Mouse (Mus musculus): Measurements from ENCODE around the gene Auh. TPM values are rescaled to one million over a fixed set of nuclear protein-coding genes. Genes with fewer than 3 reads are reported as not detected.

Gene Auh
- polyA plus RNA-seq, 1 experiment from 2014 or later, result 44.3 TPM

GRCm38 (mm10) chr13:52831037-52831757 is 98.3 kb downstream of the Auh start:
- ATAC-seq (ENCODE audit: low FRiP score), result no peak
- Histone ChIP-seq H3K4me1 (replicated peaks; ENCODE audit: control insufficient read depth, insufficient read depth, low read length) (no peaks in the 10 kb centered on the region), H3K27me3 (ENCODE audit: control insufficient read depth, insufficient read depth, low read length) (no peaks in the 10 kb centered on the region), H3K4me2 (replicated peaks; ENCODE audit: low read depth, low read length) (no peak overlapping the region), H3K9ac (ENCODE audit: low read depth, low read length) (no peak overlapping the region), H3K9me3 (ENCODE audit: control insufficient read depth, low read length) (no peaks in the 10 kb centered on the region), H3K4me3 (ENCODE audit: low read depth, low read length) (no peak overlapping the region), H3K27ac (ENCODE audit: low read depth, low read length) (no peak overlapping the region), H3K36me3 (ENCODE audit: control insufficient read depth, insufficient read depth, low read length) (no peaks in the 10 kb centered on the region)
- DNase-seq (ENCODE audit: low spot score), result no peak
- WGBS, result 90% methylated on average over 13 of the region's 13 CpGs

- H3K36me3 ChIP-seq (ENCODE audit: control insufficient read depth, insufficient read depth, low read length), result no peaks in the 10 kb centered on the region
- no peak overlapping the region for H3K4me3 ChIP-seq (ENCODE audit: low read depth, low read length)
- no peaks in the 10 kb centered on the region for H3K9me3 ChIP-seq (ENCODE audit: control insufficient read depth, low read length)
- DNase-seq (ENCODE audit: low spot score) (no peak), ATAC-seq (ENCODE audit: low FRiP score) (no peak)
- H3K4me1 ChIP-seq (replicated peaks; ENCODE audit: control insufficient read depth, insufficient read depth, low read length), result no peaks in the 10 kb centered on the region
- no peaks in the 10 kb centered on the region for H3K27me3 ChIP-seq (ENCODE audit: control insufficient read depth, insufficient read depth, low read length)
- WGBS, result 79% methylated on average over 11 of the region's 12 CpGs
- H3K9ac ChIP-seq (ENCODE audit: low read depth, low read length), result no peak overlapping the region
- no peak overlapping the region for H3K27ac ChIP-seq (ENCODE audit: low read depth, low read length)
- H3K4me2 ChIP-seq (replicated peaks; ENCODE audit: low read depth, low read length), result no peak overlapping the region
Observed at GRCm38 (mm10) chr13:52828946-52829523, 100.4 kb downstream of the Auh start.

- ATAC-seq (ENCODE audit: low FRiP score), result no peak
- H3K4me3 ChIP-seq (ENCODE audit: low read depth, low read length), result no peak overlapping the region
- H3K27ac ChIP-seq (ENCODE audit: low read depth, low read length), result no peak overlapping the region
- H3K9ac ChIP-seq (ENCODE audit: low read depth, low read length), result no peak overlapping the region
- no peak for DNase-seq (ENCODE audit: low spot score)
- H3K36me3 ChIP-seq (ENCODE audit: control insufficient read depth, insufficient read depth, low read length), result no peaks in the 10 kb centered on the region
- H3K9me3 ChIP-seq (ENCODE audit: control insufficient read depth, low read length), result no peaks in the 10 kb centered on the region
- no peaks in the 10 kb centered on the region for H3K27me3 ChIP-seq (ENCODE audit: control insufficient read depth, insufficient read depth, low read length)
- 59% methylated on average over 2 of the region's 2 CpGs for WGBS
- H3K4me1 ChIP-seq (replicated peaks; ENCODE audit: control insufficient read depth, insufficient read depth, low read length), result no peaks in the 10 kb centered on the region
- H3K4me2 ChIP-seq (replicated peaks; ENCODE audit: low read depth, low read length), result no peak overlapping the region
Observed at GRCm38 (mm10) chr13:52828217-52828616, 101.3 kb downstream of the Auh start.

- H3K4me2 ChIP-seq (replicated peaks; ENCODE audit: low read depth, low read length), result no peak overlapping the region
- no peaks in the 10 kb centered on the region for H3K27me3 ChIP-seq (ENCODE audit: control insufficient read depth, insufficient read depth, low read length)
- H3K9me3 ChIP-seq (ENCODE audit: control insufficient read depth, low read length), result no peaks in the 10 kb centered on the region
- H3K9ac ChIP-seq (ENCODE audit: low read depth, low read length), result no peak overlapping the region
- peaks cover 4% of the 10 kb centered on the region; the same call in 1 of the 2 replicates for H3K4me1 ChIP-seq (replicated peaks; ENCODE audit: control insufficient read depth, insufficient read depth, low read length)
- no peak overlapping the region for H3K27ac ChIP-seq (ENCODE audit: low read depth, low read length)
- no peak for ATAC-seq (ENCODE audit: low FRiP score)
- DNase-seq (ENCODE audit: low spot score), result no peak
- no peak overlapping the region for H3K4me3 ChIP-seq (ENCODE audit: low read depth, low read length)
- H3K36me3 ChIP-seq (ENCODE audit: control insufficient read depth, insufficient read depth, low read length), result no peaks in the 10 kb centered on the region
Observed at GRCm38 (mm10) chr13:52826666-52827065, 102.8 kb downstream of the Auh start.

GRCm38 (mm10) chr13:52824754-52825153 is 104.7 kb downstream of the Auh start:
- WGBS, result 65% methylated on average over 9 of the region's 9 CpGs
- no peak for ATAC-seq (ENCODE audit: low FRiP score)

GRCm38 (mm10) chr13:52822165-52823149 is 107.0 kb downstream of the Auh start:
- ATAC-seq (ENCODE audit: low FRiP score), result peak; percentile 54; the same call in 1 of the 2 replicates

More at GRCm38 (mm10) chr13:52824754-52825153, 104.7 kb downstream of the Auh start:
- Histone ChIP-seq H3K9ac (ENCODE audit: low read depth, low read length) (no peak overlapping the region), H3K4me1 (replicated peaks; ENCODE audit: control insufficient read depth, insufficient read depth, low read length) (peaks cover 4% of the 10 kb centered on the region; the same call in 1 of the 2 replicates), H3K27me3 (ENCODE audit: control insufficient read depth, insufficient read depth, low read length) (peaks cover 2% of the 10 kb centered on the region; the same call in 1 of the 2 replicates), H3K27ac (ENCODE audit: low read depth, low read length) (no peak overlapping the region), H3K36me3 (ENCODE audit: control insufficient read depth, insufficient read depth, low read length) (no peaks in the 10 kb centered on the region), H3K4me3 (ENCODE audit: low read depth, low read length) (no peak overlapping the region), H3K9me3 (ENCODE audit: control insufficient read depth, low read length) (no peaks in the 10 kb centered on the region), H3K4me2 (replicated peaks; ENCODE audit: low read depth, low read length) (no peak overlapping the region)
- DNase-seq (ENCODE audit: low spot score), result no peak

GRCm38 (mm10) chr13:52821571-52821970 is 107.9 kb downstream of the Auh start:
- Histone ChIP-seq H3K4me2 (replicated peaks; ENCODE audit: low read depth, low read length) (no peak overlapping the region), H3K9ac (ENCODE audit: low read depth, low read length) (no peak overlapping the region), H3K27ac (ENCODE audit: low read depth, low read length) (no peak overlapping the region), H3K4me1 (replicated peaks; ENCODE audit: control insufficient read depth, insufficient read depth, low read length) (peaks cover 7% of the 10 kb centered on the region; the same call in 1 of the 2 replicates), H3K4me3 (ENCODE audit: low read depth, low read length) (no peak overlapping the region), H3K9me3 (ENCODE audit: control insufficient read depth, low read length) (no peaks in the 10 kb centered on the region), H3K36me3 (ENCODE audit: control insufficient read depth, insufficient read depth, low read length) (no peaks in the 10 kb centered on the region), H3K27me3 (ENCODE audit: control insufficient read depth, insufficient read depth, low read length) (peaks cover 2% of the 10 kb centered on the region; the same call in 1 of the 2 replicates)
- no peak for DNase-seq (ENCODE audit: low spot score)
- 42% methylated on average over 9 of the region's 9 CpGs for WGBS
- ATAC-seq (ENCODE audit: low FRiP score), result no peak

More at GRCm38 (mm10) chr13:52822165-52823149, 107.0 kb downstream of the Auh start:
- peak; percentile 34 for DNase-seq (ENCODE audit: low spot score)
- Histone ChIP-seq H3K36me3 (ENCODE audit: control insufficient read depth, insufficient read depth, low read length) (no peaks in the 10 kb centered on the region), H3K4me1 (replicated peaks; ENCODE audit: control insufficient read depth, insufficient read depth, low read length) (peaks cover 7% of the 10 kb centered on the region; the same call in 1 of the 2 replicates), H3K27me3 (ENCODE audit: control insufficient read depth, insufficient read depth, low read length) (peaks cover 2% of the 10 kb centered on the region; the same call in 1 of the 2 replicates), H3K9me3 (ENCODE audit: control insufficient read depth, low read length) (no peaks in the 10 kb centered on the region), H3K9ac (ENCODE audit: low read depth, low read length) (no peak overlapping the region), H3K4me2 (replicated peaks; ENCODE audit: low read depth, low read length) (no peak overlapping the region), H3K27ac (ENCODE audit: low read depth, low read length) (no peak overlapping the region), H3K4me3 (ENCODE audit: low read depth, low read length) (no peak overlapping the region)
- 34% methylated on average over 20 of the region's 23 CpGs for WGBS

GRCm38 (mm10) chr13:52819901-52820300 is 109.6 kb downstream of the Auh start:
- no peak overlapping the region for H3K4me2 ChIP-seq (replicated peaks; ENCODE audit: low read depth, low read length)
- no peak overlapping the region for H3K4me3 ChIP-seq (ENCODE audit: low read depth, low read length)
- 86% methylated on average over 4 of the region's 4 CpGs for WGBS
- H3K9me3 ChIP-seq (ENCODE audit: control insufficient read depth, low read length), result no peaks in the 10 kb centered on the region
- H3K4me1 ChIP-seq (replicated peaks; ENCODE audit: control insufficient read depth, insufficient read depth, low read length), result peaks cover 7% of the 10 kb centered on the region; the same call in 1 of the 2 replicates
- H3K27ac ChIP-seq (ENCODE audit: low read depth, low read length), result no peak overlapping the region
- no peak for ATAC-seq (ENCODE audit: low FRiP score)
- peaks cover 2% of the 10 kb centered on the region; the same call in 1 of the 2 replicates for H3K27me3 ChIP-seq (ENCODE audit: control insufficient read depth, insufficient read depth, low read length)
- no peak for DNase-seq (ENCODE audit: low spot score)
- no peaks in the 10 kb centered on the region for H3K36me3 ChIP-seq (ENCODE audit: control insufficient read depth, insufficient read depth, low read length)
- no peak overlapping the region for H3K9ac ChIP-seq (ENCODE audit: low read depth, low read length)

All from hindbrain, embryonic 11.5 days (tissue).